Mouse (Mus musculus) mesoderm, embryonic 11.5 days (tissue): ENCODE data around the gene Il1r2.

Source experiments
- DNase-seq: peaks from one replicate; pipeline ENCODE4 v3.0.0-alpha.2; 2012; ENCODE audit warnings: low read depth, low spot score

The Il1r2 gene

DNA sequence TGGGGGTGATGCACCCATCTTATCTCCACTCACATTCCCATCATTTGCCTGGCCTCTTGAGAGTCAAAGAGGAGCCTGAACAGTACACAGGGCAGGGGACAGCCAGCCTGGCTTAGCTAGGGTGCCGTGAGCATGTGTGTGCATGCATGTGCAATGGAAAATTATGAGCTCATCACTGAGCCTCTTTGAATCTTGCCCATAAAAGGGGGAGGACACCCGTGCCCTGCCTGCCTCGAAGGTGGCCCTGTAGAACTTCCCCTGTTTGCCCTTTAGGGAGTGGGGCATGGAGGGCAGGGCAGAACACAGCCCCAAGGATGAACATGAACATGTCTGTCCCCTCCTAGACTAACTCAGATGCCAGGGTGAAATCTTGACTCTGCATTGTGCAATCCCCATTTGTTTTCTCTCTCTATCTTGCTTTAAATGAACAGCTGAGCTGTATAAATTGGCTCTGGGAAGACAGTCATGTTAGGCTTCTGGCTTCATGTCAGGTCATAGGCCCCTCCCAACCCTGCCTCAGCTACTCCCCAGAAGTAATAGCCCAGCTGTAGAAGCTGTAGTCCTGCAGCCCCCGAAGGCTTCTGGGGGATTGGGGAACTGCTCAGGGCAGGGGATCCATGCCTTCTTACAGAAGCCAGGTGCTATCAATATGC, 14.6 kb upstream of the Il1r2 start:
- no peak for DNase-seq

DNA sequence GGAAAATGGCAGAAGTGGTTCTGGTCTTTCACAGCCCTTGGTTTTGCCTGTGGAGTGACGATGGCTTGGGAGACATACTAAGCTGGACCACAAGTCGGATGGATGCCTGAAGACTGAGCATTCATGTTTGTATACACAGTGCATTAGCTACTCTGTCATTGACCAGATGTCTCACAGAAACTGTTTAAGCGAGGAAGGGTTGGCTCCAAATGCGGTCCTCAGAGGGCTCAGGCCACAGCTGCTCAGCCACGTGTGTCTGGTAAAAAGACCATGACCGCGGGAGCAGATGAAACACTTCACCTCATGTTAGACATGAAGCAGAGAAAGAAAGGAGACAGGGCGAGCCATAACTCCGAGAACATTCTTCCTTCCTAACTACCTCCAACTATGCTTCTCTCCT, 12.5 kb upstream of the Il1r2 start:
- DNase-seq, result no peak

DNA sequence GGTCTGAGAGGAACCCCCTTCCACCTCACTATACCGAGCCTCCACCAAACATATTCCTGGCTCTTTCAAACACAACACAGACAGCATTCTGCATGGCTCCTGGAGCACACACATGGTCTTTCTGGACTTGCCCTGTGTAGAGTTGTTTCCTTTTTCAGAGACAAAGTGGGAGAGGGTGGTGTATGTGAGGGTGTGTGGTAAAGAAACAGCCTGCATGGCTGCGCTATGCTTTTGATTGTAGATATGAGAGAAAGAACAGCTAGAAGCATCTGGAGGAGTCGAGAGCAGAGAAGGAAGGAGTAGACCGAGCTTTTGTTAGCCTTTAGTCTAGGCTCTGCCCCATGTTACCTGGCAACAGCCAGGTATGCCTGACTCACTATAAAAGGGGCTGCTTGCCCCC, 10.5 kb upstream of the Il1r2 start:
- DNase-seq, result no peak

DNA sequence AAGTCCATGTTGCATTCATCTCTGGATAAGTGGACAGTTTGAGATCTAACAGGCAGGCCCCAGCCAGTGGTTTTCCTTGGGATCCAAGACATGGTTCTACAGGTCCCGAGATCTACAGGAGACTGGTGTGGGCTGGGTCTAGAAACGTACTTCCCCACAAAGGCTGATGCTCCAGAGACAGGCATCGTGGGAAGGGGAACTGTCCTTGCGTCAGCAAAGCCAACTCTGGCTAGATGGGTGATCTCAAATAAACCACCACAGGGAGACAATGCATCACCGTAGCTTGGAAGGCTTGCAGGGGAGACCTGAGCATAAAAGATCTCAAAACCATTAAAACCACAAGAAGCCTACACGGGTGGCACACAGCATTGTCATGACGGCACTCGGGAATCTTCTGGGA, 9.4 kb upstream of the Il1r2 start:
- DNase-seq, result no peak

DNA sequence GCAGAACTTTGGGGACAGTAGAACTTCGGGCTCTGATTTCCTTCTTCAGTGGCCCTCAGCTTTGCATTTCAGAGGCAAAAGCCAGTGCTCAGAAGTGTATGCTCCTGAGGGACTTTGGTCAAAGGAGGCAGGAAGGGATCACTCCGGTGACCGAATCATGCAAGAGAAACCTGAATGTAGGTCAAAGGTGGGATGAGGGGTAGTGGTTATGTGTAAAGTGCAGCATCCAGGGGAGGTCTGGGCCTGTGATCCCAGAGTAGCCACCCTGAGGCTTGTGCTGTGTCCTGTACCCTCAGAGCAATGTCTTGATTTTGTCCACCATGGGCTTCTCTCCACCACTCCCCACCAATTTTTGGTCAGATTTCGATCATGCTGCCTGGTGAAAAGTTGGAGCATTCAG, 1.3 kb upstream of the Il1r2 start:
- DNase-seq, result no peak

DNA sequence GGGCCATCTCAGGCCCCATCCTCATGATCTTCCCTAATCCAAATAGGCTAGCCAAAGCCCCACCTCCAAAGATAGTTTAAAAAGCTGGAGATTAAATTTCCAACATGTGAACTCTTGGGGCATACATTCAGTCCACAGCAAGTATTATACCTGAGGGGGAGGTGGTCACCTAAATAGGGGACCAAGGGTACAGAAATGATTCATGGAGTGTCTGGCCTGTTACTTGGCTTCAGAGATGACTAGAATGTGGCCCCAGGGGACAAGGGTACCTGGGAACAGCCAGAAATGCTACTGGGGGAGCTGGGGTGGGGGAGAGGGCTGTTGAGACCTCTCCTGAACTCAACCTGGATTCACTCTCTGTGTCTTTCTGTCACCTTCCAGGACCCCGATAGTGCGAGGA, 3.4 kb downstream of the Il1r2 start:
- DNase-seq, result no peak

DNA sequence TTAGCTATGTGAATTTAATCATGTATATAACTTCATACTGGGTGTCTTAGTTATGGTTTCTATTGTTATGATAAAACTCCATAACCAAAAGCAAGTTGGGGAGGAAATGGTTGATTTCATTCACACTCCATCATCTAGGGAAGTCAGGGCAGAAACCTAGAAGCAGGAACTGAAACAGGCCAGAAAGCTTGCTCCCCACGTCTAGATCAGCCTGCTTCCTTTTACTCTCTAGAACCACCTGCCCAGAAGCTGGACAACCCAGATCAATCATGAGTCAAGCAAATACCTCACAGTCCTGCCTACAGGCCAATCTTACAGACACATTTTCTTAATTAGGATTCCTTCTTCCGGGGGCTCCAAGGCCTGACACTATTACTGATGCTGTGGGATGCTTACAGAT, 7.2 kb downstream of the Il1r2 start:
- no peak for DNase-seq

DNA sequence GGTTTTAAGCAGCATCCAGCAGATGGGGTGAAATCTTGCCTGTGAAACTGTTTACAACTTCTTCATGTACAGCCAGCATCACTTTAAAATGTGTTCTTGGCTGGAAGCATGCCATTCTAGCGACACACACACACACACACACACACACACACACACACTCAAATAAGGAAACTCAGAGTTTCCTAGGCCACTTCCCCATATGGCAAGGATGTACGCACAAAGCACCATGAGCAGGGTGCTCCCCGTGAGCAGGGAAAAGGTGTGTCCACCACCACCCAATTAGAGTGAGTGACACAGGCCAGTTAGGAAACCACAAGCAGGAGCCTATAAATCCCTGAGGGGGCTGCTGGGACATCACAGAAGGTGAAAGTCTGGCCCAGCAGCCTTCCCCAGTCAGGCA, 10.5 kb downstream of the Il1r2 start:
- no peak for DNase-seq

DNA sequence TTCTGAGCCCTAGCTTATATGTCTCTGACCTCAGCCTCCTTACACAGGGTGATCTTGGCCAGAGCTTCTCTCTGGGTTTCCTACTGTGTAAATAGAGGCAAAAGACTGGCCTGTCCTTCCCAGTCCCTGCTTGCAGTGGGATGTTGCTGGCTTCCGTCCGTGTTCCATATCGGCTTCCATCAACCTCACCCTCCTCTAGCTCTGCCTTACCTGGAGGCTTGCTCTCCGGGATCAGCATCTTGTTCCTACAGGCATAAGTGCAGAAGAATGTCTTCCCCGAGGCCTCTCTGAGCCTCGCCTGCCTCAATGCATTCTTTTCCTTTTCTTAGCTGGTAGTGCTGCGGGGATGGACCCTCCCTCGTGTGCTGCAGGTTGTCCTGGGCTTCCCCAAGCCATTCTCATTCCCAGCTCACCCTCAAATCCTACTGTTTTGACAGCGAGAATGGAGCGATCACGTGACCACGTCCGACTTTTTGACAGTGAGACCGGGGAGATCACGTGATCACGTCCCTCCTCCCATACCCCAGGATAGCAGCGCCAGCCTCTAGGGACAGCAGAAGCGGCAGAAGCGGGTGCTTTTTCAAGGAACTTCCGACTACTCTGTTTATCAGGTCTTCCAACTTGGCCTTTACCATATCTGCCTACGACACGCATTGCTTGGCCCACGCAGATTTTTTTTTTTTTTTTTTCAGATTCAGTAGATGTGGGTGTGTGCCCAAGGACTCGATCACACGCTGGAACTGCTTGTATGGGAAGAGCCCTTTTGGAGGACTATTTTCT, 11.7 kb downstream of the Il1r2 start:
- peak; percentile 84 for DNase-seq

DNA sequence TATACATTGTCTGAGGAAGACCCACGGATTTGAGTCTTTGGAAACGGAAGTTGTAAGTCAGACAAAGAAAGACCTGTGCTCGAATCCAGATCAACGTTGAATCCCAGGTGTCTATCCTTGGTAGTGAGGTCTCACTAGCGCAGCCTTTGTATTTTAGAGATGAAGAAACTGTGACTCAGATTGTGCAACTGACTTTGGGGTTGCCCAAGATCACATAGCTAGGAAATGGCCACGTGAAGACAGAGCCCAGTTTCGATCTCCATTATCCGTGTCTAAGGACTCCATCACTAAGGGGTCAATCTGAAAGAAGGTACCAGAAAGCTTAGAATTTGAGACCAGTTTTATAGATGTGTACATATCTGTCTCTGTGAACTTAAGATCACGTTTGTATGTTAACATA, 17.3 kb downstream of the Il1r2 start:
- no peak for DNase-seq

DNA sequence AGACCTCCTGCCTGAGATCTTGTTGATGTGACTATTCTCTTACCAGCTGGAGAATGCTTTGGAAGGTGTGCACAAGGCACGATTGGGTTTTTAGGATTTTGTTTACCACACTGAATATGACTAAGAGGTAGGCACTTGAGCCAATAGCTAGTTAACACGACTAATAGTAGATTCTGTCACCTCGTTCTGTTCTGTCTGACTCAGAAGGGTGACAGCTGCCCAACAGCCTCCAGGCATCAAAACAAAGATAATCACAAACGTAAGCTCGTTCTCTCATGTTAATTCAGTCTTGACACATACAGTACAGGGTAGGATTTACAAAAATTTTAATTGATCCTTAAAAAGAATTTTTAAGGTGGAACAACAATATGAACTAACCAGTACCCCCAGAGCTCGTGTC, 18.7 kb downstream of the Il1r2 start:
- DNase-seq, result no peak

DNA sequence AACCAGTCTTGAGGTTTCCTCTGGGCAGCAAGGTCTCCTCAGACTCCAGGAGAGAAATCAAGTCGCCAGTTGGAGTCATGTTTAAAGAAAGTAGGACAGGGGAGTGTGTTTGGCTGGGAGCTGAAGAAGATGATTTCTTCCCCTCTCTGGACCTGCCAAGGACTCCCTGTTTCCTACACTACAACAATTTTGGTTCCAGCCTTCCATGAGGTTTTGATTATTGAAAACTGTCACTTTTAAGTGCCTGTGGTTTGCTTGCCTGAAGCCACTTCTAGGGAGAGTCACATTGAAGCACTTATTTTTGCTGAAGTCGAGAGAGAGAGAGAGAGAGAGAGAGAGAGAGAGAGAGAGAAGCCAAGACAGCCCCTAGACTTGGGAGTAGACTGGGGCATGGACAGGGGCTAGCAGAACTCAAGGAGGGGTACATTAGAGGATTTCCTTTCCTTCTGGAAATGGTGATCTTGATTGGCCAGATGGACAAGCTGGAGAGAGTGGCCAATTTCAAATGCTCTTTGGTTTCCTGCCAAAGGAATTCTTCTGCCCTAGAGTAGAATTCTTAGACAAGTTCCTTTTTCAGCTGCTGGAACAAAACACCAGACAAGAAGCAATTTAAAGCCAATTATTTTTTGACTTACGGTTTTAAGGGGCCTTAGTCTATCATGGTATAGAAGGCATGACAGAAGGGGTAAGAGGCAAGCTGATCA, 20.9 kb downstream of the Il1r2 start:
- DNase-seq, result no peak

DNA sequence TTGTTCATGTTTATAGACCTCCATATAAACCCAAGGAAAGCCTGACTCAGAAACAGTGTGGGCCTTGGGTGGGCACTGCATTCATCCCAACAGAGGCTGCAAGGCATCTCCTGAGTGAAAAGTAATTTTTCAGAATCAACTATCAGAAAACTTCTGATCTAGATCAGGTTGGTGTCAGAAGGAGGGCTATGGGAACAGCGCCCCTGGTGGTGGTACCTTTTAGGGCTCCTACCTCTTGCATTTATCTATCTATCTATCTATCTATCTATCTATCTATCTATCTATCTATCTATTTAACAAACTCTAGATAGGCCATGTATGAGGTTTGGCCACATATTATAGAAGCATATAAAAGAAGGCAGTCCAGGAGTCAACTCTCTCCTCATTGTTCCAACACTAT, 21.7 kb downstream of the Il1r2 start:
- no peak for DNase-seq

DNA sequence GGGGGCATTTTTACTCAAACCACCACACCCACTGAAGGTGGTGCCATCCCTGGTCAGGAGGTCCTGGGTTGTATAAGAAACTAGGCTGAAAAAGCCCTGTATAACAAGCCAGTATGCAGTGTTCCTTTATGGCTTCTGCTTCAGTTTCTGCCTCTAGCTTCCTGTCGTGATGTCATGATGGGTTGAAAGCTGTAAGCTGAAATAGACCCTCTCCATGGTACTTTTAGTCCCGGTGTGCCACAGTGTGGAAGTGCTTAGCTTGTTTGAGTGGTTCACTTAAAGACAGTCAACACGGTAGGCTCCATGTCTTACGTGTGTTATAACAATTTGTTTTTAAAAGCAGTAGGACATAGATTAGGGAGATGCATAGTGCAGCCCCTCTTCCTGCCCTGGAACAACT, 32.4 kb downstream of the Il1r2 start:
- no peak for DNase-seq

DNA sequence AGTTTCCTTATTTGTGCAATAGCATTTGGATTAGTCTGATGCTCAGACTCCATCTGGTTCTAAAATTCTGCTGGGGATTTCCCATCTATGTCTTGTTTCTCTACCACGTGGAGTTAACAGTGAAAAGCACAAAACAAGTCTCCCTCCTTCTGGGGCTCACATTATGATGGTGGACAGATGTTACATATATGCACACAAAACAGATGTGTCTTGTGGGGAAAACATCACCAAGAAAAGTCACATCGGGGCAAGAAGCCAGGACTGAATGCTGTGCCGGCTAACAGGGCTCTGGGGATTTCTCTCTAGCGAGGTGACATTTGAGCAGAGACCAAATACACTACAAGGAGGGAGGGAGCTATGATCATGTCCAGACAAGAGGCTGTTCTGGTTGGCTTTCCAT, 32.8 kb downstream of the Il1r2 start:
- DNase-seq, result no peak

DNA sequence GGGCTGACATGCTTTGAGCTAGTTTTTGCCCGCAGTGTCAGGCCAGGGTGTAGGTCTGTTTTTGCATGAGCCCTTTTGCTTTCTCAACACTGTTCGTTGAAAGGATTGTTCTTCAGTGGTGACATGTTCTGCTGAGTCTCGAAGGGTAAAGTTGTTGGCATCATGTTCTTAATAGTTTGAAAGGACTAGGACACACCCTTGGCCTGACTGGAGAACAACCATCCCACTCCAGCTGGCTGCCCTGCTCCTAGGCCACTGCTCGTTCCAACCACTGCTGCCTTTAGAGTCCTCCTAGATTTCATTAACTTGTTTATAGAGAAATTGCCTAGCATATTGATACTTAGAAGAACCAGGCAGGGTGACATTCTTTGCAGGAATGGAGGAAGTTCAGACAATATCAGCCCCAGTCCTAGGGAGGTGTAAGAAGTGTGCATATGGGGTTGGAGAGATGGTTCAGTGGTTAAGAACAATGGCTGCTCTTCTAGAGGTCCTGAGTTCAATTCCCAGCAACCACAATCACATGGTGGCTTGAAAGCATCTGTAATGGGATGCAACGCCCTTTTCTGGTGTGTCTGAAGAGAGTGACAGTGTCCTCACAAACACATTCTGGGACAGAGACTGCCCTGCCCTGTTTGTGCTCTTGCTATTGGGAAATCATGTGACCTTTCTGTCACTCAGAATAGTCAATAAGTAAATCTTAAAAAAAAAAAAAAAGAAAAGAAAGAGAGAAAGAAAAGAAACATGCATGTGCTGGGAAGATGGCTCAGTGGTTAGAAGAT, 34.3 kb downstream of the Il1r2 start:
- no peak for DNase-seq

DNA sequence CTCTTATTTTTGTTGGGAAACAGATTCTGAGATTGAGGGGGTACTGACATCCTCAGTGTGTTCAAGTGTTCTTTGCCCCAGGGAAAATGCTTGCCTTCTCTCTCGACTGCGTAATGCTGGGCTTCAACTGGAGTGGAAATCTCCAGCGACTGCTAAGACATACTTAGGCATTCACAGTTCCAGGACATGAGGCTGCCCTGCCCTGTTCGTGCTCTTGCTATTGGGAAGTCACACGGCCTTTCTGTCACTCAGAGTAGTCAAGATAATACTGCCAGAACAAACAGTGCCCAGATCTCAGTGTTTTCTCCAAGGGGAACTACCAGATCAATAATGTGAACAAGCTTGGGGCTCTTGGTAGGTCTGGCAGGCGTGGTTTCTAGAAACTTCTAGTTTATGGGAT, 35.9 kb downstream of the Il1r2 start:
- no peak for DNase-seq

DNA sequence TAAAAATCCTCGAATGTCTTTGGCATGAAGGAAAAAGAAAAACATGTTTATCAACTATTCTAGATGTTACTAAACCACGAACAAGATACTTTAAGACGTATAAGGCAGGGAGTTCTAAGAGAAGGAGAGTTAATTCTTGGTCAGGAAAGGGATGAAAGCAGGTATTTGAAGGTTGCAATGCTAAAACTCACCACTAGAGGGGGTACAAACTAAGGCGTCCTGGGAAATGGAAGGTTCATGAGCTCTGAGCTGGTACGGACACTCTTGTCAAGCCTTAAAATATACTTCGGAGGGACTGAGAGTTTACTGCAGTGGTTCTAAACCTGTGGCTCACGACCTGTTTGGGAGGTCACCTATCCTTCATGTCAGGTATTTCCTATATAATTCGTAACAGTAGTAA, 41.4 kb downstream of the Il1r2 start:
- DNase-seq, result peak; percentile 77

DNA sequence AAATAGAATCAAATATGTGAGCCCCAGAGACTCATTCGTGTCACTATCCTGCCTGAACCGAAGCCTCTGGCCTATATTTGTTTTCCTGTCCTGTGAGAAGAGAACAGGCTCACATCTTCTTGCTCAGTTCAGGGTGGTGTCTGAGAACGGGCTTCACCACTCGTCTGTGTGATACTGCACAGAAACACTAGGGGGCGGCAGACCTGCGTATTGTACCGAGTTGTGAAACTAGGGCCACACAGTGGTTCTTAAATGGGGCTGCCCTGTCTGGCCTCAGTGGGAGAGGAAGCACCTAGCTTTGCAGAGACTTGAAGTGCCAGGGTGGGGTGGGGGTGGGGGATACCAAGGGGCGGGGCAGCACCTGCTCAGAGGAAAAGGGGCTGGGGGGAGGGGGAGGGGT, 42.5 kb downstream of the Il1r2 start:
- peak; percentile 77 for DNase-seq

DNA sequence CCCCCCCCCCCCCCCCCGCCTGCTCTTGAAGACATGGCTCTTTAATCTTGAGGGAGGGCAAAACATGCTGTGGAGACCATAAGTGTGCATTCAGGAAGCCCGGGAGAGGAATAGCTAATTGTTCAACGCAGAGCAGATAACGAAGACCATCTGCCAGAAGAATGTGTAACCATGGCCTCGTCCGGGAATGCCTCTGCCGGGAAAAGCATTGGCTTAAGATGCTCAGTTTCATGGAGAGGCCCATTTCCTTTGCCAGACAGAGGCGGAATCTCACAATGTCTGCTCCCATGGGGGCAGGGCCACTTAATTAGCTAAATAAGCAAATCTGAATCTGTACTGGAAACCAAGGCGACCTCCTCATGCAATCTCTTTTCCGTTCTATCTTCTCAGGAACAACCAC, 43.7 kb downstream of the Il1r2 start:
- peak; percentile 27 for DNase-seq

DNA sequence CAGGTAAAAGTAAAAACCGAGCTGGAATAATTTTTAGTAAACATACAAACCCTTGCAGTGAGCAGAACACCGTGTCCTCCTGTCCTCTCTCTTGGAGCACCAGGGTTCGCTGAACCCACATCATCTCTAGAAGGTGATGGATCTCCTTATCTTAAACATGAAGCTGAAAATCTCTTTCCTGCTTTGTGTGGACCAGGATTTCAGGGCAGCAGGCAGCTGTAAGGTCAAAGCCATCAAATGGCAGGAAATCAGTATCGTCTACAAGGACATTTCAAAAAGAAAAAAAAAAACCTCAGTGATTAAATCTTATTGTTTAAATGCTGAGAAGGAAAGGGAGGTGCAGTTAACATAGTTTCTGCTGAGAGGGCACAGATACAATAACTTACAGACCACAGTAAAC, 50.4 kb downstream of the Il1r2 start:
- no peak for DNase-seq

DNA sequence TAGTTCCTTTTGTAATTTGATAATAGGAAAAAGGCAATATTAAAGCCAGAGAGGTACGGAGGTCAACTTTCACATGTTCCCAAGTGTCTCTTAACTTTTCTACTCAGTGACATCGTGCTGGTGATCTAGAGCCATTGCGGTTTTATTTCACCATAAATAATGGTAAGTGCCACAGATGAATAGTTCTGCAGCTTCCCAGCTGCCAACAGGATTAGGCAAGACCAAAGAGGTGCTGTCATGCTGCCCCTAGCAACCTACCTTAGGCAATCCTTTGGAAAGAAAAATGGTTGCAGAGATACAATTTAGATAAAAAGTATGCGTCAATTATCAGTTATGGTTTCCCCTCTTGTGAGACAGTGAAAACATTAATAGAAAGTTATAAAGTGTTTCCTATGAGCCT, 54.6 kb downstream of the Il1r2 start:
- no peak for DNase-seq
